Mouse (Mus musculus) R1 (cell line): ENCODE results near the gene Ap1ar.

Experiments used
- DNase-seq: peaks from one replicate; pipeline ENCODE4 v3.0.0-alpha.2; 2018; ENCODE audit warnings: low read depth, low spot score

Ap1ar gene

GRCm38 (mm10) chr3:127757886-127758301 is 79.4 kb downstream of the Ap1ar start:
- no peak for DNase-seq
